Mouse (Mus musculus) forebrain, embryonic 13.5 days (tissue): Measurements from ENCODE around the gene Atp1b1. TPM values are rescaled to one million over a fixed set of nuclear protein-coding genes. Genes with fewer than 3 reads are reported as not detected.

Experiments
- ATAC-seq: fragments of 200-750 bp; cut with Nextera tagmentation; 2 replicates; pipeline ENCODE4 v1.8.0; 2017
- H3K27ac ChIP-seq: fragments of 300-500 bp; sonication (generic); 2 replicates; pipeline ENCODE4 v1.5.1; 2015; ENCODE audit warnings: inconsistent platforms, mild to moderate bottlenecking, moderate library complexity
- H3K27me3 ChIP-seq: fragments of 300-500 bp; sonication (generic); 2 replicates; pipeline ENCODE4 v1.6.1; 2015; ENCODE audit warnings: mild to moderate bottlenecking, inconsistent platforms
- H3K36me3 ChIP-seq: fragments of 300-500 bp; sonication (generic); 2 replicates; pipeline ENCODE4 v1.6.1; 2015; ENCODE audit warnings: mild to moderate bottlenecking, inconsistent platforms; ENCODE audit not compliant: poor library complexity, severe bottlenecking
- H3K4me1 ChIP-seq: fragments of 300-500 bp; sonication (generic); 2 replicates; pipeline ENCODE4 v1.6.1; 2015; ENCODE audit warnings: inconsistent platforms
- H3K4me2 ChIP-seq: fragments of 300-500 bp; sonication (generic); 2 replicates; pipeline ENCODE4 v1.6.1; 2015; ENCODE audit warnings: inconsistent platforms, mild to moderate bottlenecking, moderate library complexity
- H3K4me3 ChIP-seq: fragments of 300-500 bp; sonication (generic); 2 replicates; pipeline ENCODE4 v1.5.1; 2015; ENCODE audit warnings: mild to moderate bottlenecking, inconsistent platforms
- H3K9ac ChIP-seq: fragments of 300-500 bp; sonication (generic); 2 replicates; pipeline ENCODE4 v1.6.1; 2015; ENCODE audit warnings: mild to moderate bottlenecking, inconsistent platforms
- H3K9me3 ChIP-seq: fragments of 300-500 bp; sonication (generic); replicated peaks from 2 replicates; pipeline ENCODE4 v1.6.1; 2016; ENCODE audit warnings: inconsistent platforms
- WGBS: fragments of 180-500 bp; shearing (Covaris S2); methylation state at CpG from one replicate; pipeline ENCODE4 v1.1.7; 2015; 5-methylcytosine and 5-hydroxymethylcytosine counted together
- polyA plus RNA-seq: library from polyadenylated mRNA; unstranded; fragments of >200 nt; fragmentation: Nextera tagmentation; extraction: Ambion mirVana; gene quantifications from 2 replicates; pipeline ENCODE4 v1.2.1, GENCODE M21; 2015

The Atp1b1 gene
- polyA plus RNA-seq, 1 experiment from 2014 or later, result 34.0 TPM

DNA sequence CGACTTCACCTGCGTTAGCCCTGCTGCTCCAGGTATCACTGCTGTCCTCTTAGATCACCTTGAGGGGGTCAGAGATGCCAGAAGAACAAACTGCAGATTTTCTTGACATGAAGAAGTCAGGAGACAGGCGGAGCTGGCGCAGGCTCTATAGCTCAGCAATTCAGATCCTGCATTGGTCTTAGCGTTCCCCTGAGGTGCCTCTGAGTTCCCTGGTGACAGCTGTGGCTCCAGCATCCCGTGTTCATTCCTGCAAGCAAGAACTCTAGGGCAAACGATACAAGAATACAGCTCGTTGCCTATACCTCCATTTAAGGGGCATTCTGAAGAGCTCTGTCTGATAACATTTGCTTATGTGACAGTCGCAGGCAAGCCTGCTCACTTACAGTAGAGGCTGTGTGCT, 29.5 kb downstream of the Atp1b1 start:
- Histone ChIP-seq H3K4me3 (no peak overlapping the region), H3K27me3 (no peaks in the 10 kb centered on the region), H3K9me3 (no peaks in the 10 kb centered on the region), H3K27ac (no peak overlapping the region), H3K9ac (no peak overlapping the region), H3K36me3 (no peaks in the 10 kb centered on the region; the same call in 1 of the 2 replicates), H3K4me1 (no peaks in the 10 kb centered on the region), H3K4me2 (no peak overlapping the region)
- 87% methylated on average over 9 of the region's 9 CpGs for WGBS
- ATAC-seq, result no peak

DNA sequence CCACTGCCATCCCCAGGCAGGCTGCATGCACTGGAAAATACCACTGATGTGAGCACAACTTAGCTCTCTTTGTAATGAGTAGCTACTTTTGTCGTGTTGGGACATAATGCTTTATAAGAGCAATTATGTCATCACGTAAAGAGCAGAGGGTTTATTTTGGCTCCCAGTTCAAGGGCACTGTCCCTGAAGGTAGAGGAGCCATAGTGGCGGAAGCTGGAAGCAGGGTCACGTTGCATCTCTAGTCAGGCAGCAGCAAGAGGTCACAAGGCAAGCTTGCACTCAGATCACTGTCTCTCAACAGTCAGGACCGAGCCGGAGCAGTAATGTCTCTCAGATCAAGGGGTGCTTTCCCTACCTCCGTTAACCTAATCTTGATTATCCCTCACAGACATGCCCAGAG, 30.4 kb downstream of the Atp1b1 start:
- H3K9ac ChIP-seq, result no peak overlapping the region

DNA sequence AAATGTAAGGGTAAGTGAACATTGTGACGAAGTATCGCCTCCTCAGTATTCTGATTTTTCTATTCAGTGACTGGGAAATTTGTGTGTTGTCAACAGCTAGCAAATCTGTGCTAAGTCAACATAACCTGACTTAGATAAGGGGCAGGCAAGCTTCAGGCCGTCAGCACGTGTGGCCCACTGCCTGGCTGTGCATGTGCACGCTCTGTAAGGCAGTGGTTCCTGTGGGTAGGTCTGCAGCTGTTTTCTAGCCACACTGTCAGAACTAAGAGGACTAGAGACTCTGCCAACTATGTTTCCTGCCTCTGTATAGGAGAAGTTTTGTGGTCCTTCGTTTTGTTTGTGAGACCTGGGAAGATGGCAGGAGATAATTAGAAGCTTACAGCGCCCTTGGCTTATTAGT, 31.9 kb downstream of the Atp1b1 start:
- WGBS, result 92% methylated on average over 7 of the region's 7 CpGs

More for the DNA sequence above, 30.4 kb downstream of the Atp1b1 start:
- Histone ChIP-seq H3K4me3 (no peak overlapping the region), H3K27me3 (no peaks in the 10 kb centered on the region), H3K4me1 (no peaks in the 10 kb centered on the region), H3K9me3 (no peaks in the 10 kb centered on the region), H3K4me2 (no peak overlapping the region), H3K27ac (no peak overlapping the region), H3K36me3 (no peaks in the 10 kb centered on the region)
- WGBS, result 82% methylated on average over 7 of the region's 7 CpGs
- no peak for ATAC-seq

DNA sequence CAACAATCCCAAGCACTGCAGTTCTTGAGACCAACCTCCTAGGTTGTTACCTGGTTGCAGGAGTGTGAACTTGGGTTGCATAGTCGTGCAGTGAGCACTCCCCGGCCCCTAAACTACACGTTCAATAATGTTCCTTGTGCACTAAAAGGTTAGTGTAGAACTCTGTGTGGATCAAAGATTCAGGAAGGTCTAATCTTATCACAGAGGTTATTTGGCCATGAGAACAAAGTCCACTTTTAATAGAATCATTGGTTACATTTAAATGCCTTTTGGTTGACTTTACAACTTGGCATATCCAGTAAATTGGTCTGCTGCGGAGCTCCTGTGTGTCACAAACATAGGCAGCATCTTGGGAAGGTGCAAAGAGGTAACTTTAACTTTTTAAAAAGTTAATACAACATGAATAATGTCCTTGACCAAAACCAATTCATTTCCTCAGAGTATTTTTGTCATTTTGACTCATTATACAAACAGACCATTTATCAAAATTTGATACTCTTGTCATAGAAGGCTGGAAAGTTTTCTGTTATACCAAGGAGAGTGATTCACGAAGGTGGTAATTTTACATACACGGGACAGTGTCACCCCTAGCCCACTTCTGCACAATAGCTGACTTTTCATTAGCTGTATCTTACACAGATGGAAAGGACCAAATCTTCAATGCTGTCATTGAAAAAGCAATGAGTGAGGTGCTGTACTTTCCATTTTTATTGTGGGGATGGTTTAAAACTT, 37.4 kb downstream of the Atp1b1 start:
- no peak for ATAC-seq
- Histone ChIP-seq H3K4me3 (no peak overlapping the region), H3K9ac (no peak overlapping the region), H3K27me3 (no peaks in the 10 kb centered on the region), H3K4me2 (no peak overlapping the region), H3K36me3 (no peaks in the 10 kb centered on the region), H3K4me1 (no peaks in the 10 kb centered on the region), H3K9me3 (no peaks in the 10 kb centered on the region), H3K27ac (no peak overlapping the region)
- WGBS, result 91% methylated on average over 6 of the region's 6 CpGs

More for the DNA sequence above, 31.9 kb downstream of the Atp1b1 start:
- Histone ChIP-seq H3K27ac (no peak overlapping the region), H3K9ac (no peak overlapping the region), H3K9me3 (no peaks in the 10 kb centered on the region), H3K4me1 (no peaks in the 10 kb centered on the region), H3K4me3 (no peak overlapping the region), H3K27me3 (no peaks in the 10 kb centered on the region), H3K4me2 (no peak overlapping the region), H3K36me3 (no peaks in the 10 kb centered on the region)
- ATAC-seq, result no peak

DNA sequence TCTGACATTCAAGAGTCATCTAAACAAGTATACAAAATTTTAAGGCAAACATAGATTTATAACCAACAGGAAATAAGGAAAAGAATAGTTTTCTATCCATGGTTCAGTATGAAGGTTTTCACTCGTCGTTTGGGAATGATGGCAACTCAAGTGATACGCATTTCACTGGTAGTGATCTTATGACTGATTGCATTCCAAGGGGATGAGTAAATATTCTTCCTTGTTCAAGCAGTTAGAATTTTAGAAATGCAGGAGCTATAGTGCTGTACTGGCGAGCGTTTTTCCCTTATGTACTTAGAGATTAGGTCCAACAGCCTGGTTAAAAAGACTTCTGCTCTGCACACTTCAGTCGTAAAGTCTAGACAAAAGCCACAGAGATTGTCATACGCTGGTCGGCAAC, 38.8 kb downstream of the Atp1b1 start:
- Histone ChIP-seq H3K27me3 (no peaks in the 10 kb centered on the region), H3K36me3 (no peaks in the 10 kb centered on the region), H3K4me2 (no peak overlapping the region), H3K9me3 (no peaks in the 10 kb centered on the region), H3K4me3 (no peak overlapping the region), H3K9ac (no peak overlapping the region), H3K27ac (no peak overlapping the region), H3K4me1 (no peaks in the 10 kb centered on the region)
- WGBS, result 90% methylated on average over 8 of the region's 8 CpGs
- no peak for ATAC-seq

DNA sequence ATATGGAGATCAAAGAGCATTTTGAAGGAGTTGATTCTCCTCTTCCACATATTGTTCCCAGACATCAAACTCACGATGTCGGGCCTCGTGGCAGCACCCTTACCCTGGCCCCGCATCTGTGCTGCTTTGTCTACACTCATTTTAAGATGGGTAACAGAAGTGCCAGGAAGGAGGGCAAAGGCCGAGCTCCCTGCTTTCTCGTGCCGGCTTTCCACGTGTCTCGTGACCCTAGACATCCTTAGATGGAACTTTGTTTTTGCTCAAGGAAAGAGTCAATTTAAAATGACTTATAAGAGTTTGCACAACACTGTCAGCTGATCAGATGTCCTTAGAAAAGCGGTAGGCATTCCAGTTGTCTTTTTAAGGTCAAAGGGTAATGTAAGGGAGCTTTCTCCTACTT, 39.8 kb downstream of the Atp1b1 start:
- H3K36me3 ChIP-seq, result 0 out of 2 replicates have a peak, but pooled peaks cover 4% of the 10 kb centered on the region
- ATAC-seq, result no peak
- no peak overlapping the region for H3K27ac ChIP-seq
- no peak overlapping the region for H3K4me3 ChIP-seq
- WGBS, result 91% methylated on average over 10 of the region's 10 CpGs
- no peaks in the 10 kb centered on the region for H3K4me1 ChIP-seq
- no peak overlapping the region for H3K9ac ChIP-seq
- no peak overlapping the region for H3K4me2 ChIP-seq
- no peaks in the 10 kb centered on the region for H3K27me3 ChIP-seq
- no peaks in the 10 kb centered on the region for H3K9me3 ChIP-seq

DNA sequence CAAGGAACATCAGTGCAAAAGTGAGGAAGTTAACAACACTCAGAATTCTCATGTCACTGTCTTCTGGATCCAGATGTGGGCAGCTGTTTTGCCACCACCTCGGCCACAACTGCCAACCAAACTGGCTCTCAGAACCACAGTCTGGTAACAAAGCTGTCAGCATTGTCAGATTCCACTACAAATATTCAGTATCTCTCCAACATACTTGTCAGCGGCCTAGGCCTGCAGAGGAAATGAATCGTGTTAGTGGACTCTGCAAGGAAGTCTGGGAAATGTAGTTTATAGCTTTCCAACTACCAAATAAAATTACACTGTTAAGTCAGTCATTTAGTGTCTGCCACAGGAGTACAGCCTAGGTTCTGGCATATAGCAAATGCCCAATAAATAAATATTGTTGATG, 40.6 kb downstream of the Atp1b1 start:
- no peak for ATAC-seq
- Histone ChIP-seq H3K4me3 (no peak overlapping the region), H3K36me3 (0 out of 2 replicates have a peak, but pooled peaks cover 8% of the 10 kb centered on the region), H3K27ac (no peak overlapping the region), H3K4me2 (no peak overlapping the region), H3K4me1 (no peaks in the 10 kb centered on the region), H3K9me3 (no peaks in the 10 kb centered on the region), H3K27me3 (no peaks in the 10 kb centered on the region), H3K9ac (no peak overlapping the region)
- 80% methylated on average over 3 of the region's 3 CpGs for WGBS

DNA sequence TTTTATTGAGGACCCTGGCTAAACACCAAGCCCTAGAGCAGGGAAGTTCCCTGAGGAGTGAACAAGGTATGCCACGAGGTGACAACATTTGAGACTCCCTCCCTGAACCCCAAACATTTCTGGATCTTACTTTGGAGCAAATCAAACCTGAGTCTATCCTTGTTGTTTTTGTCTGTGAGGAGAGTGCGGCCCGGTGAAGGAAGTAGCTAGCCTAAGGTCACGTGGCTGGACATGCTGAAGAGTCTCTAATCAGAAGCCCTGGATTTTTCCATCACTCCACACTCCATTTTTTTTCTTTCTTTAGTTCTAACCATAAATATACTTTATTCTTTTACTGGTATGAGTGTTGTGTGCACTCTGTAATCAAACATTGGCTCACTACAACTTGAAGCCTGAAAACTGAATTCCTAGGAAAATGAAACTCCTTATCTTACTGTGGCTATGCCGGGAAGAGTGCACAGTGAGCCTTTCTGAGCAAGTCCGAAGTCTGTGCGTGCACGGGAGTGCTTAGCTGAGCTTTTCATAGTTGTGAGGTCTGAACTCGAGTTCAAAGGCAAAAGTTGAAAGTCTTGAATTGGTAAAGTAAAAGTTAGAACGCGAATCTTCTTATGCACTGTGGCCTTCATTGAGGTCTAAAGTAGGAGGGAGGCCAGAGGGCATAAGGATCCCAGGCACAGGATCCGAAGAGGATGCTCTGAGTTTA, 41.3 kb downstream of the Atp1b1 start:
- H3K27ac ChIP-seq, result no peak overlapping the region
- no peak overlapping the region for H3K9ac ChIP-seq
- no peaks in the 10 kb centered on the region for H3K9me3 ChIP-seq
- 88% methylated on average over 12 of the region's 12 CpGs for WGBS
- no peak overlapping the region for H3K4me2 ChIP-seq
- ATAC-seq, result no peak
- H3K27me3 ChIP-seq, result no peaks in the 10 kb centered on the region
- H3K4me3 ChIP-seq, result no peak overlapping the region
- H3K36me3 ChIP-seq, result 0 out of 2 replicates have a peak, but pooled peaks cover 8% of the 10 kb centered on the region
- H3K4me1 ChIP-seq, result no peaks in the 10 kb centered on the region

DNA sequence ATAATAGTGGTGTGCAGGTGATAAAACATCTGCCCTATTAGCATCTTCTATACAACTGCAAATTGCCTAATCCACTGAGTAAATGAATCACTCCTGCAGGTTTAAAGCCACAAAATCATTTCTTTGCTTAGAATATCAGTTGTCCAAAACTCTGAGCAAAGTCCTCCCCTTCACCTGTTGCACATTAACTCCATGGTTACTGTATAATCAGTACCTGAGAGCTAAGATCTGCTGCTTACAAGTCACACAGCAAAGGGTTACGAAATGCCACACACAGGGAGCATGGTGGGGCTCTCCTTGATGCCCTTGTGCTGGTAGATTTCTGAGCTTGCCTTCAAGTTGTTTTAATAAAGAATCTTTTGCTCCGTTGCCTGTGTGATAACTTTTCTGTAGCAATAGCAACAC, 42.8 kb downstream of the Atp1b1 start:
- ATAC-seq, result no peak
- H3K36me3 ChIP-seq, result 0 out of 2 replicates have a peak, but pooled peaks cover 8% of the 10 kb centered on the region
- H3K9me3 ChIP-seq, result no peaks in the 10 kb centered on the region
- no peaks in the 10 kb centered on the region for H3K4me1 ChIP-seq
- H3K27me3 ChIP-seq, result no peaks in the 10 kb centered on the region
- no peak overlapping the region for H3K9ac ChIP-seq
- 85% methylated on average over 2 of the region's 2 CpGs for WGBS
- no peak overlapping the region for H3K4me3 ChIP-seq
- no peak overlapping the region for H3K27ac ChIP-seq
- H3K4me2 ChIP-seq, result no peak overlapping the region

DNA sequence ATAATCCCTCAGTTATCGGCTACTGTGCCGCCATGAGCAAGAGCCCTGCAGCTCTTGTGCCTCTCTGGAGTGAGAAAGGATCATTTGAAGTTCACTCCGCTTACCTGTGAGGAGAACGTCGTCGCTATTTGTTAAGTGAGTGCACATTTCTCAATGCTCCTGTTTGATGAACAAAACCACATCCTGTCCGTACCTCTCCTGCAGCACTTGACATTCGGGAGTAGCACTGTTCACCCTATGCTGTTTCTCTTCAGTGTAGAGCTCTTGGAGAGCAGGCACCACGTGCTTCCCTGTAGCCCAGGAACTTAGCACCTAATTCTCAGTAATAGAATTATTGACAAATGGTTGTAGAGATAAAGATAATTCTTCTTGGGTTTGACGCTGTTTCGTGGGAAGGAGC, 44.5 kb downstream of the Atp1b1 start:
- Histone ChIP-seq H3K4me1 (0 out of 2 replicates have a peak, but pooled peaks cover 3% of the 10 kb centered on the region), H3K9me3 (no peaks in the 10 kb centered on the region), H3K27ac (no peak overlapping the region), H3K9ac (no peak overlapping the region), H3K4me3 (no peak overlapping the region), H3K4me2 (no peak overlapping the region), H3K27me3 (no peaks in the 10 kb centered on the region), H3K36me3 (0 out of 2 replicates have a peak, but pooled peaks cover 8% of the 10 kb centered on the region)
- no peak for ATAC-seq
- 96% methylated on average over 11 of the region's 11 CpGs for WGBS

DNA sequence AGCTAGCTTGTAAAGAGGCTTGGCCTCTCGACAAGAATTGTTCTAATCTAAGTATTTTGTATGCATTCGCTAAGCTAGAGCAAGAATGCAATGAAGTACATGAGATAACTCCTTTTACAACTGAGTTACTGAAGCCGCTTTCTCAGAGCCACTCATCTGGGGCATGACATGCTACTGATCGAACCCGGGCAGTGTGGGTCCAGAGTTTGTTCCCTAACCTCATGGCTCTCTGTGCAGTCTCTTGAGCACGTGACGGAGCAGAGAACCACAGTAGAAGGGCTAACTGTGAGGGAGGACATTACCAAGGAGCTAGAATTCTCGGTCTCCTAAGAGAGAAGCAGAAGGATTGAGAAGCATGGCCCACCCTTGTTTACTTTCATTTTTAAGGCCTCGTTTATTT, 45.2 kb downstream of the Atp1b1 start:
- Histone ChIP-seq H3K9ac (no peak overlapping the region), H3K27ac (no peak overlapping the region), H3K9me3 (no peaks in the 10 kb centered on the region), H3K4me3 (no peak overlapping the region), H3K4me1 (peaks cover 10% of the 10 kb centered on the region; the same call in 1 of the 2 replicates), H3K27me3 (no peaks in the 10 kb centered on the region), H3K4me2 (no peak overlapping the region), H3K36me3 (0 out of 2 replicates have a peak, but pooled peaks cover 8% of the 10 kb centered on the region)
- ATAC-seq, result no peak
- 97% methylated on average over 9 of the region's 9 CpGs for WGBS

DNA sequence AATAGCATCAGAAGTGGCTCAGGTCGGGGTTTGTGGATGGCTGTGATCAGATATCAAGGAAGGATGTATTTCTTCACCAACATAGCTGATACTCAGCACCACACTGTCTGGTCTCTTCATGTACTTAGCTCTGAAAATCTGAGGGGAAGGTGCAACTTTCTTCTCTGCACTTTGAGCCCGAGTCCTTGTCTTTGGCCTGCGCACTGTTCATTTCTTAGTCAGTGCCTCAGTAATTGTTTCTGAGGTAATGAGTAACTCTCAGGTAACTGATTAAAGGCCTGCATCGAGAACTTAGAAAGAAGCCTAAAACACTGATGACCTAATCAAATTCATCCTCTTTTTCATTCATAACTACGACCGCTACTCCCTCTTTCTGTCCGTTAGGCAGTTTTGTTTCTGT, 46.8 kb downstream of the Atp1b1 start:
- no peak overlapping the region for H3K9ac ChIP-seq
- 0 out of 2 replicates have a peak, but pooled peaks cover 8% of the 10 kb centered on the region for H3K36me3 ChIP-seq
- WGBS, result 91% methylated on average over 7 of the region's 7 CpGs

More for the DNA sequence above, 46.8 kb downstream of the Atp1b1 start:
- H3K27me3 ChIP-seq, result no peaks in the 10 kb centered on the region
- H3K4me1 ChIP-seq, result peaks cover 12% of the 10 kb centered on the region; the same call in 1 of the 2 replicates
- no peak overlapping the region for H3K4me2 ChIP-seq
- H3K27ac ChIP-seq, result no peak overlapping the region
- no peaks in the 10 kb centered on the region for H3K9me3 ChIP-seq
- no peak for ATAC-seq
- no peak overlapping the region for H3K4me3 ChIP-seq
